In genomic region chr19:28392838-28393237, GRCm38 (mm10) we compare ENCODE assay signal across 24 mouse cellular contexts.
DNase-seq lines count a peak whose midpoint lies in the region; ATAC-seq and TF ChIP-seq lines count a peak whose summit lies in the region.
"Had no signal": no experiment of that assay in that cellular context is flagged by ENCODE, and none has a peak within 500 bp of the region (broad histone marks: within the 10 kb centered on the region; RNA-seq: fewer than 3 reads in every experiment).

No protein-coding gene starts in this region.

- no peak overlapping the region for H3K9ac ChIP-seq in forebrain, embryonic 14.5 days (ENCODE audit: low read length)
- H3K9ac ChIP-seq in forebrain, embryonic 11.5 days (ENCODE audit: low read length), result no peak overlapping the region
- no peak overlapping the region for H3K9ac ChIP-seq in kidney, postnatal 0 days (ENCODE audit: low read depth, low read length)
- H3K9ac ChIP-seq: embryonic facial prominence, embryonic 13.5 days; heart, embryonic 13.5 days; hindbrain, embryonic 14.5 days; intestine, embryonic 15.5 days; limb, embryonic 12.5 days; liver, embryonic 12.5 days; midbrain, embryonic 13.5 days; neural tube, embryonic 15.5 days; stomach, embryonic 15.5 days had no signal

- H3K4me1 ChIP-seq in forebrain, embryonic 14.5 days (ENCODE audit: control insufficient read depth, insufficient read depth, low read length), result peaks cover 23% of the 10 kb centered on the region
- H3K4me1 ChIP-seq in forebrain, embryonic 11.5 days (replicated peaks; ENCODE audit: control insufficient read depth, insufficient read depth, low read length), result peaks cover 3% of the 10 kb centered on the region; the same call in 1 of the 2 replicates
- no peaks in the 10 kb centered on the region for H3K4me1 ChIP-seq in kidney, postnatal 0 days (replicated peaks; ENCODE audit: insufficient read depth, low read length)
- H3K4me1 ChIP-seq: intestine, embryonic 15.5 days; liver, embryonic 12.5 days; stomach, embryonic 15.5 days had no signal

- ATAC-seq in forebrain, embryonic 14.5 days, result no peak
- no peak for ATAC-seq in forebrain, embryonic 11.5 days (replicated peaks; ENCODE audit: low FRiP score)
- ATAC-seq in kidney, postnatal 0 days (replicated peaks; ENCODE audit: low FRiP score, low read depth), result no peak
- ATAC-seq: intestine, embryonic 15.5 days; liver, embryonic 12.5 days; midbrain, embryonic 13.5 days had no signal

- no peak overlapping the region for H3K27ac ChIP-seq in forebrain, embryonic 14.5 days (ENCODE audit: low read depth, low read length)
- H3K27ac ChIP-seq in forebrain, embryonic 11.5 days (ENCODE audit: low read depth, low read length), result no peak overlapping the region
- H3K27ac ChIP-seq in kidney, postnatal 0 days, result no peak overlapping the region
- H3K27ac ChIP-seq: embryonic facial prominence, embryonic 13.5 days; gastrocnemius, adult 2 months; heart, embryonic 13.5 days; hindbrain, embryonic 14.5 days; intestine, embryonic 15.5 days; limb, embryonic 12.5 days; liver, embryonic 12.5 days; midbrain, embryonic 13.5 days; neural tube, embryonic 15.5 days; stomach, embryonic 15.5 days had no signal

- no peaks in the 10 kb centered on the region for H3K27me3 ChIP-seq in forebrain, embryonic 14.5 days (replicated peaks; ENCODE audit: control insufficient read depth, insufficient read depth, low read length)
- no peaks in the 10 kb centered on the region for H3K27me3 ChIP-seq in forebrain, embryonic 11.5 days (ENCODE audit: control insufficient read depth, insufficient read depth, low read length)
- no peaks in the 10 kb centered on the region for H3K27me3 ChIP-seq in kidney, postnatal 0 days (ENCODE audit: insufficient read depth, low read length)
- H3K27me3 ChIP-seq: embryonic facial prominence, embryonic 13.5 days; heart, embryonic 13.5 days; intestine, embryonic 15.5 days; liver, embryonic 12.5 days; neural tube, embryonic 15.5 days; stomach, embryonic 15.5 days had no signal

- no peak overlapping the region for H3K4me3 ChIP-seq in forebrain, embryonic 14.5 days (ENCODE audit: low read depth, low read length)
- no peak overlapping the region for H3K4me3 ChIP-seq in forebrain, embryonic 11.5 days (ENCODE audit: low read depth, low read length)
- no peak overlapping the region for H3K4me3 ChIP-seq in kidney, postnatal 0 days (replicated peaks; ENCODE audit: low read depth, low read length)
- H3K4me3 ChIP-seq: embryonic facial prominence, embryonic 13.5 days; gastrocnemius, adult 2 months; heart, embryonic 13.5 days; intestine, embryonic 15.5 days; limb, embryonic 12.5 days; liver, embryonic 12.5 days; midbrain, embryonic 13.5 days; neural tube, embryonic 15.5 days; stomach, embryonic 15.5 days had no signal

- peak; percentile 39 for DNase-seq in forebrain, embryonic 14.5 days (ENCODE audit: low spot score)
- DNase-seq in forebrain, embryonic 11.5 days (ENCODE audit: low spot score), result no peak
- DNase-seq in kidney, postnatal 0 days (ENCODE audit: low spot score), result peak; percentile 20
- no peak for DNase-seq in kidney, postnatal 14 days
- DNase-seq in retina, embryonic 14.5 days (ENCODE audit: low spot score), result peak; percentile 45
- no peak for DNase-seq in retina, postnatal 1 day
- no peak for DNase-seq in T-cell, adult 2 months (ENCODE audit: low spot score)
- DNase-seq: adrenal gland, postnatal 25 days; B cell, adult 2 months; cerebellum, adult 8-10 months; gastrocnemius, adult 2 months; kidney, postnatal 10 days; layer of hippocampus, adult 9-11 months; lung, adult 2 months; thymus, adult 2 months had no signal

- 88% methylated on average over 3 of the region's 3 CpGs for WGBS in forebrain, embryonic 14.5 days
- 90% methylated on average over 3 of the region's 3 CpGs for WGBS in forebrain, embryonic 11.5 days
- 90% methylated on average over 3 of the region's 3 CpGs for WGBS in kidney, postnatal 0 days

- H3K36me3 ChIP-seq in forebrain, embryonic 14.5 days (ENCODE audit: control insufficient read depth, insufficient read depth, low read length), result no peaks in the 10 kb centered on the region
- no peaks in the 10 kb centered on the region for H3K36me3 ChIP-seq in forebrain, embryonic 11.5 days (ENCODE audit: control insufficient read depth, insufficient read depth, low read length)
- no peaks in the 10 kb centered on the region for H3K36me3 ChIP-seq in kidney, postnatal 0 days (ENCODE audit: insufficient read depth, low read length)
- H3K36me3 ChIP-seq: embryonic facial prominence, embryonic 13.5 days; heart, embryonic 13.5 days; intestine, embryonic 15.5 days; limb, embryonic 12.5 days; liver, embryonic 12.5 days; midbrain, embryonic 13.5 days; neural tube, embryonic 15.5 days; stomach, embryonic 15.5 days had no signal

- peak; percentile 31; the same call in 1 of the 2 replicates for TF ChIP-seq CTCF in kidney, postnatal 0 days (IDR thresholded peaks at IDR 0.05; ENCODE audit: low read depth)

- H3K9me3 ChIP-seq in forebrain, embryonic 14.5 days (replicated peaks; ENCODE audit: control insufficient read depth, low read length), result no peaks in the 10 kb centered on the region
- H3K9me3 ChIP-seq in forebrain, embryonic 11.5 days (ENCODE audit: control insufficient read depth, low read length), result no peaks in the 10 kb centered on the region
- no peaks in the 10 kb centered on the region for H3K9me3 ChIP-seq in kidney, postnatal 0 days (replicated peaks; ENCODE audit: low read length)
- H3K9me3 ChIP-seq: embryonic facial prominence, embryonic 13.5 days; heart, embryonic 13.5 days; intestine, embryonic 15.5 days; limb, embryonic 12.5 days; liver, embryonic 12.5 days; neural tube, embryonic 15.5 days; stomach, embryonic 15.5 days had no signal

- no peak overlapping the region for H3K4me2 ChIP-seq in forebrain, embryonic 14.5 days (ENCODE audit: low read length)
- no peak overlapping the region for H3K4me2 ChIP-seq in forebrain, embryonic 11.5 days (ENCODE audit: low read depth, low read length, severe bottlenecking)
- no peak overlapping the region for H3K4me2 ChIP-seq in kidney, postnatal 0 days (ENCODE audit: low read length)
- H3K4me2 ChIP-seq: embryonic facial prominence, embryonic 13.5 days; heart, embryonic 13.5 days; hindbrain, embryonic 14.5 days; intestine, embryonic 15.5 days; limb, embryonic 12.5 days; liver, embryonic 12.5 days; midbrain, embryonic 13.5 days; neural tube, embryonic 15.5 days; stomach, embryonic 15.5 days had no signal

Comparison
In these comparisons a context has a peak if more than half of its experiments do, and no peak if none do; other contexts are left out.
1. DNase-seq: peak in forebrain, embryonic 14.5 days (single experiment), kidney, postnatal 0 days (single experiment) and retina, embryonic 14.5 days (single experiment); none in forebrain, embryonic 11.5 days (single experiment), kidney, postnatal 14 days (single experiment), retina, postnatal 1 day (single experiment) and T-cell, adult 2 months (single experiment).